Mouse (Mus musculus) CH12.LX (cell line): ENCODE results near the gene Pigk. TPM values are rescaled to one million over a fixed set of nuclear protein-coding genes. Genes with fewer than 3 reads are reported as not detected.

ENCODE experiments used
- DNase-seq: peaks from one replicate; pipeline ENCODE4 v3.0.0-alpha.2; 2013; ENCODE audit errors: extremely low read depth
- H3K27ac ChIP-seq: 2 replicates; pipeline ENCODE4 v1.5.1; 2012; ENCODE audit warnings: low read depth, mild to moderate bottlenecking, control low read depth, moderate library complexity; ENCODE audit not compliant: insufficient read depth
- H3K27me3 ChIP-seq: replicated peaks from 2 replicates; pipeline ENCODE3; 2012; ENCODE audit warnings: inconsistent platforms
- H3K36me3 ChIP-seq, 2 experiments: replicated peaks in 1 of 2; 2 replicates each; pipeline versions ENCODE3 to v1.6.1; 2012; ENCODE audit warnings: inconsistent platforms in 1 of 2, low read length in 1 of 2, mild to moderate bottlenecking in 1 of 2, mixed read lengths in 1 of 2, moderate library complexity in 1 of 2; ENCODE audit not compliant: control insufficient read depth in 1 of 2, insufficient read depth in 1 of 2
- H3K4me1 ChIP-seq, 2 experiments: 2 replicates each; pipeline ENCODE4 v1.6.1; 2012; ENCODE audit warnings: inconsistent platforms in 1 of 2, moderate library complexity in 1 of 2; ENCODE audit not compliant: insufficient read depth in 2 of 2, control insufficient read depth in 1 of 2
- H3K4me2 ChIP-seq: 2 replicates; pipeline ENCODE4 v1.6.1; 2012; ENCODE audit warnings: low read depth, mild to moderate bottlenecking, control low read depth; ENCODE audit not compliant: poor library complexity, insufficient read depth, severe bottlenecking
- H3K4me3 ChIP-seq, 3 experiments: fragments of 150-350 bp in 1 of 3; sonication (generic) in 1 of 3; replicated peaks in 1 of 3; 2 replicates each; pipeline versions ENCODE3 to v1.5.1; 2011 to 2012; ENCODE audit warnings: low read depth in 2 of 3, low read length in 2 of 3, mild to moderate bottlenecking in 2 of 3, moderate library complexity in 2 of 3, control low read depth in 1 of 3, improper control_type of control experiment in 1 of 3, inconsistent platforms in 1 of 3, mixed read lengths in 1 of 3; ENCODE audit not compliant: poor library complexity in 1 of 3
- H3K79me2 ChIP-seq: replicated peaks from 2 replicates; pipeline ENCODE4 v1.6.1; 2012; ENCODE audit warnings: mild to moderate bottlenecking, moderate library complexity; ENCODE audit not compliant: control insufficient read depth, poor library complexity, insufficient read depth, severe bottlenecking; ENCODE audit errors: extremely low read depth
- H3K9ac ChIP-seq: 2 replicates; pipeline ENCODE4 v1.6.1; 2012; ENCODE audit warnings: low read depth, mild to moderate bottlenecking, control low read depth, moderate library complexity; ENCODE audit not compliant: insufficient read depth
- H3K9me3 ChIP-seq: replicated peaks from 2 replicates; pipeline ENCODE3; 2012; ENCODE audit warnings: low read length, inconsistent platforms, mixed read lengths
- BHLHE40 ChIP-seq: IDR thresholded peaks from 2 replicates; pipeline ENCODE4 v1.6.1; 2011; ENCODE audit warnings: mild to moderate bottlenecking, low read depth, low read length, improper control_type of control experiment
- CHD1 ChIP-seq: IDR thresholded peaks from 2 replicates; pipeline ENCODE4 v1.6.1; 2012; ENCODE audit warnings: low read depth, low read length, improper control_type of control experiment, inconsistent platforms
- CHD2 ChIP-seq: IDR thresholded peaks from 2 replicates; pipeline ENCODE4 v1.6.1; 2011; ENCODE audit warnings: low read length, improper control_type of control experiment
- ELF1 ChIP-seq: IDR thresholded peaks from 2 replicates; pipeline ENCODE4 v1.6.1; 2014; ENCODE audit warnings: low read depth, mild to moderate bottlenecking, inconsistent platforms, low read length, improper control_type of control experiment
- HCFC1 ChIP-seq: IDR thresholded peaks from 2 replicates; pipeline ENCODE4 v1.6.1; 2012; ENCODE audit warnings: low read depth, mild to moderate bottlenecking, inconsistent platforms, low read length, improper control_type of control experiment
- JUND ChIP-seq: conservative IDR thresholded peaks from 2 replicates; pipeline ENCODE4 v1.6.1; 2011; ENCODE audit warnings: low read depth, low read length, improper control_type of control experiment
- MAZ ChIP-seq: IDR thresholded peaks from 2 replicates; pipeline ENCODE4 v1.6.1; 2012; ENCODE audit warnings: low read depth, mild to moderate bottlenecking, inconsistent platforms, low read length, improper control_type of control experiment, moderate library complexity
- MEF2A ChIP-seq: IDR thresholded peaks from 2 replicates; pipeline ENCODE4 v1.6.1; 2014; ENCODE audit warnings: low read depth, mild to moderate bottlenecking, inconsistent platforms, low read length, improper control_type of control experiment, borderline replicate concordance
- MXI1 ChIP-seq: IDR thresholded peaks from 2 replicates; pipeline ENCODE4 v1.6.1; 2011; ENCODE audit warnings: mild to moderate bottlenecking, low read depth, low read length, improper control_type of control experiment
- PAX5 ChIP-seq: IDR thresholded peaks from 2 replicates; pipeline ENCODE4 v1.6.1; 2012; ENCODE audit warnings: low read length, inconsistent platforms, mixed read lengths
- POLR2AphosphoS2 ChIP-seq: IDR thresholded peaks from 2 replicates; pipeline ENCODE4 v1.6.1; 2011; ENCODE audit warnings: low read depth, low read length, improper control_type of control experiment
- RAD21 ChIP-seq: IDR thresholded peaks from 2 replicates; pipeline ENCODE4 v1.6.1; 2011; ENCODE audit warnings: low read depth, mild to moderate bottlenecking, low read length, improper control_type of control experiment, moderate library complexity
- RCOR1 ChIP-seq: conservative IDR thresholded peaks from 2 replicates; pipeline ENCODE4 v1.6.1; 2012; ENCODE audit warnings: low read depth, mild to moderate bottlenecking, inconsistent platforms, low read length, improper control_type of control experiment
- SMC3 ChIP-seq: IDR thresholded peaks from 2 replicates; pipeline ENCODE4 v1.6.1; 2011; ENCODE audit warnings: low read depth, low read length, improper control_type of control experiment
- TBP ChIP-seq: conservative IDR thresholded peaks from 2 replicates; pipeline ENCODE4 v1.6.1; 2011; ENCODE audit warnings: low read depth, low read length, improper control_type of control experiment
- UBTF ChIP-seq: IDR thresholded peaks from 2 replicates; pipeline ENCODE4 v1.6.1; 2012; ENCODE audit warnings: low read depth, mild to moderate bottlenecking, inconsistent platforms, low read length, improper control_type of control experiment, moderate library complexity
- USF2 ChIP-seq: conservative IDR thresholded peaks from 2 replicates; pipeline ENCODE4 v1.6.1; 2011; ENCODE audit warnings: low read depth, low read length, improper control_type of control experiment
- ZC3H11A ChIP-seq: IDR thresholded peaks from 2 replicates; pipeline ENCODE4 v1.6.1; 2012; ENCODE audit warnings: low read depth, mild to moderate bottlenecking, inconsistent platforms, low read length, improper control_type of control experiment
- ZKSCAN1 ChIP-seq: IDR thresholded peaks from 2 replicates; pipeline ENCODE4 v1.6.1; 2012; ENCODE audit warnings: low read depth, inconsistent platforms, low read length, improper control_type of control experiment, borderline replicate concordance
- dilution Hi-C: fragments of 300-500 bp; cut with MboI; formaldehyde crosslinking; loops from 2 replicates; pipeline ENCODE4 v1.14.3; 2020; ENCODE audit warnings: low sequenced_read_pairs; ENCODE audit not compliant: extremely low pct_unique_long_range_greater_than_20kb, extremely low pct_ligation_motif_present
- in situ Hi-C: fragments of 300-500 bp; cut with MboI; formaldehyde crosslinking; loops from 3 replicates; pipeline ENCODE4 v1.14.3; 2019; ENCODE audit warnings: low sequenced_read_pairs, low pct_ligation_motif_present, low pct_unique_long_range_greater_than_20kb, mixed read lengths
- polyA plus RNA-seq: library from polyadenylated mRNA; unstranded; fragments of >175 nt; gene quantifications from 2 replicates; pipeline ENCODE4 v1.2.1, GENCODE M21; 2012; ENCODE audit warnings: low read depth; ENCODE audit not compliant: insufficient read length
- total RNA-seq, 2 experiments: library from RNA; depleted of rRNA; stranded (reverse); fragments of 300-350 nt in 1 of 2; fragments of >200 nt in 1 of 2; gene quantifications; 2 replicates each; pipeline ENCODE4 v1.2.3; 2012 to 2014

Gene Pigk
- total and polyA plus RNA-seq, 3 experiments = 56.4 to 79.3 (median 67.5) TPM

DNA sequence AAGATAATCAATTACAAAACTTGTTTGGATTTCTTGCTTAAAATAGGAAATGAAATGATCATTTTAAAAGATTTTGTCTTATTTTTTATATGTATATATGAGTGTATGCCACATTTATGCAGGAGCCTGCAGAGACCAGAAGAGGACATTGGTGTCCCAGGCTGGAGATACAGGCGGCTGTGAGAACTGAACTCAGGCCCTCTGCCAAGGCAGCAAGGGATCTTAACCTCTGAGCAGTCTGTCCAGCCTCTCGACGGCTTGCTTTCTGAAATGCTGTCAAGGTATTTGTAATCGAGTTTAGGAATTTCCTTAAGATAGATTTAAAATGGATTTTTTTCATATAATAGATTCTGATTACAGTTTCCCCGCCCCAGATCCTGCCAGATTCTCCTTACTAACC is 25.4 kb upstream of the Pigk start:
- H3K79me2 ChIP-seq = no peaks in the 10 kb centered on the region
- in situ Hi-C loops = no loop called here
- dilution Hi-C loops = no loop called here

DNA sequence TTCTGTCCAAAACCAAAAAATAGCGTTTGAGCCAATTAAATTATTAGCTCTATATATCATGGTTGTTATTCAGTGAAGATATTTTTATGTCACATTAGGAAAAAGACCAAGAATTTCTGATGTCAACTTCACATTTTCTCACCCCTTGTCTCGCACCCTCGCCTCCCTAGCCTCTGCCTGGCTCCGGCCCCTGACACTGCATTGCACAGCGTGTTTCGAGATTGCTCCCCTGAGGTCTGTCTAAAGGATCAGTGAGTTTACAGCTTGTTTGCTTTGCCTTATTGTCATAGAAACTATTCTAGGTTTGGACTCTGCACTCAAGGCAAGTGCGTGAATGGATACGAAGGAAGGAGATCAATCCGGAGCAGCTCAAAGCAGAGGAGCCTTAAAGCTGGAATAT is 24.8 kb upstream of the Pigk start:
- H3K4me3 ChIP-seq = no peak overlapping the region
- H3K27me3 ChIP-seq = no peaks in the 10 kb centered on the region
- no peaks in the 10 kb centered on the region for H3K36me3 ChIP-seq
- H3K9ac ChIP-seq = no peak overlapping the region
- DNase-seq = no peak
- dilution Hi-C loops = no loop called here
- H3K79me2 ChIP-seq = no peaks in the 10 kb centered on the region
- in situ Hi-C loops = no loop called here
- TF ChIP-seq TBP (no peak), POLR2AphosphoS2 (no peak), HCFC1 (no peak), ZKSCAN1 (no peak), MAZ (no peak), ELF1 (no peak), USF2 (no peak), UBTF (no peak), PAX5 (no peak), RAD21 (no peak), SMC3 (no peak), MXI1 (no peak), CHD1 (no peak), RCOR1 (no peak), JUND (no peak)
- TF ChIP-seq, all 38 proteins: peak for 0
- no peaks in the 10 kb centered on the region for H3K9me3 ChIP-seq
- no peak overlapping the region for H3K4me2 ChIP-seq
- H3K27ac ChIP-seq = no peak overlapping the region
- H3K4me1 ChIP-seq = no peaks in the 10 kb centered on the region

More for the DNA sequence above, 25.4 kb upstream of the Pigk start:
- Histone ChIP-seq H3K36me3 (no peaks in the 10 kb centered on the region), H3K9me3 (no peaks in the 10 kb centered on the region), H3K27me3 (no peaks in the 10 kb centered on the region), H3K27ac (no peak overlapping the region), H3K4me2 (no peak overlapping the region), H3K9ac (no peak overlapping the region), H3K4me1 (no peaks in the 10 kb centered on the region), H3K4me3 (no peak overlapping the region)
- DNase-seq = no peak
- TF ChIP-seq JUND (no peak), MEF2A (no peak), MAZ (no peak), ZC3H11A (no peak), USF2 (no peak), BHLHE40 (no peak), CHD2 (no peak)
